Mouse (Mus musculus): ENCODE measurements around the gene Pla2g12b. TPM values are rescaled to one million over a fixed set of nuclear protein-coding genes. Genes with fewer than 3 reads are reported as not detected.
"Not testable (repeated sequence)": the region's sequence is repeated elsewhere in the genome, so short reads cannot be mapped to it uniquely, and the experiment has no call there.

Gene Pla2g12b
- polyA plus RNA-seq, 1 experiment from 2014 or later = 1.8 TPM

DNA sequence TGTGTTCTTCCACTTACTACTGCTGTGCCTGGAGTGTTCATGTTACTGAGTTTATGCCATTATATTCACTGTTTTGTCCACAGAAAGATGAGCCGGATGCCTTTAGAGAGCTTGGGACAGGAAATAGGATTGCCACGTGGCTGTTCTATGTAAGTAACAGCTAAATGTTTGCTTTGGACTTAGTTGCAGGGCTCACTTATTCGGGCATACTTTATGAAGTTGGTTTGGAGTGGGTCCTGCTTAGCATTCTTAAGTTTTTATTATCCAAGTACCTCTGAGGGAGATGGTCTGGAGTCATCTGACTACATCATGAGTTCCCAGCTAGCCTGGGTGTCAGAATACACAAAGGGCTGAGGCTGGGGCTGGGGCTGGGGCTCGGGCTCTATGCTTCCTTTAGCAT is 36.3 kb upstream of the Pla2g12b start:
- Histone ChIP-seq H3K27me3 (ENCODE audit: control insufficient read depth, insufficient read depth, low read length) (no peaks in the 10 kb centered on the region), H3K9ac (ENCODE audit: low read depth, low read length) (no peak overlapping the region), H3K9me3 (replicated peaks; ENCODE audit: control insufficient read depth, low read length) (no peaks in the 10 kb centered on the region), H3K27ac (ENCODE audit: low read depth, low read length) (no peak overlapping the region), H3K4me2 (no peak overlapping the region), H3K4me1 (ENCODE audit: control insufficient read depth, insufficient read depth, low read length) (no peaks in the 10 kb centered on the region), H3K4me3 (ENCODE audit: low read depth, low read length) (no peak overlapping the region), H3K36me3 (ENCODE audit: control insufficient read depth, insufficient read depth, low read length) (peaks cover 30% of the 10 kb centered on the region)
- ATAC-seq (replicated peaks; ENCODE audit: insufficient number of reproducible peaks, low FRiP score, low TSS enrichment) = no peak
- 73% methylated on average over 4 of the region's 4 CpGs for WGBS (ENCODE audit: insufficient replicate concordance)

DNA sequence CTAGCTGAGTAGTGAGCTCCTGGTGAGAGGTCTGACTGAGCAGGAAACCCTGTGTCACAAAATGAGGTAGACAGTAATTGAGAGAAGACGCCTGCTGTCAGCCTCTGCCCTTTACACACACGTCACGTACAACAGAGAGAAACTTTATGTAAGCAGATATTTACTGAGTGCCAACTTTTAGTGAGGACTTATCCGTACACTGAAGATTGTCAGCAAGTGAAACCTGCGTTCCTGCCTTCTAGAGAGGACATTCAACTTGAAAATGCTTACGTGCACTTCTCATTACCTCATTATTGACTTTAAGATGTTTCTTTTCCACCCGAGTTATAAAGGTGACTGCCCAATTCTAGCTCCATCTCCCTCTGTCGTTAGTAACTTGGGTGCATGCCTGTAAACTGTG is 34.7 kb upstream of the Pla2g12b start:
- no peaks in the 10 kb centered on the region for H3K27me3 ChIP-seq (ENCODE audit: control insufficient read depth, insufficient read depth, low read length)
- H3K9ac ChIP-seq (ENCODE audit: low read depth, low read length) = no peak overlapping the region
- no peak overlapping the region for H3K4me2 ChIP-seq
- no peak overlapping the region for H3K4me3 ChIP-seq (ENCODE audit: low read depth, low read length)
- peaks cover 29% of the 10 kb centered on the region; the same call in 1 of the 2 replicates for H3K36me3 ChIP-seq (ENCODE audit: control insufficient read depth, insufficient read depth, low read length)
- 87% methylated on average over 8 of the region's 8 CpGs for WGBS (ENCODE audit: insufficient replicate concordance)
- H3K27ac ChIP-seq (ENCODE audit: low read depth, low read length) = no peak overlapping the region
- ATAC-seq (replicated peaks; ENCODE audit: insufficient number of reproducible peaks, low FRiP score, low TSS enrichment) = no peak
- H3K4me1 ChIP-seq (ENCODE audit: control insufficient read depth, insufficient read depth, low read length) = no peaks in the 10 kb centered on the region
- no peaks in the 10 kb centered on the region for H3K9me3 ChIP-seq (replicated peaks; ENCODE audit: control insufficient read depth, low read length)

DNA sequence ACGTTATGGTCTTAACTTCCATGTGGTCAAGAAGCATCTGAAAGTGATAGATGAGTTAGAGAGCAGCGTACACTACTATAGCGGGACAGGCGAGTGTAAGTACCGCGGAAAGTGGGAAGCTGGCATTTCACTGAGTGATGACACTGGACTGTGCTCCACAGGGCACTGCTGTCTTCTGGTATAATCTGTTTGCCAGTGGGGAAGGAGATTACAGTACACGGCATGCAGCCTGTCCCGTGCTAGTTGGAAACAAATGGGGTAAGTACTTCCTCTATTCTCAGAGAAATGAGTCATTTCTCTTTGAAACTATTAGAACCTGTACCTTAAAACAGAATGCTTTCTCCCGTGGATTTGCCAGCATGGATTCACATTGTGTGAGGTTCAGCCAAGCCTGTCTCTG is 34.0 kb upstream of the Pla2g12b start:
- no peak for ATAC-seq (replicated peaks; ENCODE audit: insufficient number of reproducible peaks, low FRiP score, low TSS enrichment)
- WGBS (ENCODE audit: insufficient replicate concordance) = 87% methylated on average over 9 of the region's 9 CpGs
- Histone ChIP-seq H3K4me3 (ENCODE audit: low read depth, low read length) (no peak overlapping the region), H3K27ac (ENCODE audit: low read depth, low read length) (no peak overlapping the region), H3K4me1 (ENCODE audit: control insufficient read depth, insufficient read depth, low read length) (no peaks in the 10 kb centered on the region), H3K4me2 (no peak overlapping the region), H3K36me3 (ENCODE audit: control insufficient read depth, insufficient read depth, low read length) (peaks cover 29% of the 10 kb centered on the region; the same call in 1 of the 2 replicates), H3K9ac (ENCODE audit: low read depth, low read length) (no peak overlapping the region), H3K9me3 (replicated peaks; ENCODE audit: control insufficient read depth, low read length) (no peaks in the 10 kb centered on the region), H3K27me3 (ENCODE audit: control insufficient read depth, insufficient read depth, low read length) (no peaks in the 10 kb centered on the region)

DNA sequence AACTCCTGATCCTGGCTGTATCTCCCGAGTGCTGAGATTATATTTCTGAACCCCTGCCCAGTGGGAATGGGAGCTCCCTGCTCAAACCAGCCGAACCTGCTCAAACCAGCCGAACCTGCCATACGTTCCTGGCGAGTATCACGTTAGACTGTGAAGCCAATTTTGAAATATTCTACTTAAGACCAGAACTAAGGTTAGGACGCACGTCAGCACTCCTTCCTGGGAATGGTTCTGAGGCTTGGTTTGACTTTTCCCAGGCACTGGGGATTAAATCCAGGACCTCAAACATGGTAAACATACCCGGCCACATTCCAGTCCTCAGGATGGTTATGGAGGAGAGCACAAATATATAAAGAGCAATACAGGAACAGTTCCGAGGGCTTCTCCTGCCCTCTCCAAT is 25.6 kb upstream of the Pla2g12b start:
- no peak for ATAC-seq (replicated peaks; ENCODE audit: insufficient number of reproducible peaks, low FRiP score, low TSS enrichment)
- no peaks in the 10 kb centered on the region for H3K27me3 ChIP-seq (ENCODE audit: control insufficient read depth, insufficient read depth, low read length)

DNA sequence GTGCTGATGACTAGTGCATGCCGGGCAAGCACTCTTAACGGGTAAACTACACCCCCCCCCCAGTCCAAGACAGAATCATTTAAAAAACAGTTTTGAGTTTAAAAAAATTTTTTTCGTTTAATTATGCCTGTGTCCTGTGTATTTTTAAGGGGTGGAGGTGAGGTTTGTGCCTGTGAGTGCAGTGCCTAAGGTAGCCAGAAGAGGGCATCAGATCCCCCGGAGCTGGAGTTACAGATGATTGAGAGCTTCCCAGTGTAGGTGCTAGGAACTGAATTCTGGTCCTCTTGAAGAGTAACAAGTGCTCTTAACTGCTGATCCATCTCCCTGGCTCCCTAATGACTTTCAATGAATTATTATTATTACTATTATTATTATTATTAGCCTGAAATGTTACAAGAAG is 24.7 kb upstream of the Pla2g12b start:
- Histone ChIP-seq H3K36me3 (ENCODE audit: control insufficient read depth, insufficient read depth, low read length) (no peaks in the 10 kb centered on the region), H3K4me2 (no peak overlapping the region), H3K9ac (ENCODE audit: low read depth, low read length) (no peak overlapping the region), H3K4me3 (ENCODE audit: low read depth, low read length) (no peak overlapping the region), H3K27ac (ENCODE audit: low read depth, low read length) (no peak overlapping the region), H3K4me1 (ENCODE audit: control insufficient read depth, insufficient read depth, low read length) (0 out of 2 replicates have a peak, but pooled peaks cover 5% of the 10 kb centered on the region), H3K27me3 (ENCODE audit: control insufficient read depth, insufficient read depth, low read length) (no peaks in the 10 kb centered on the region), H3K9me3 (replicated peaks; ENCODE audit: control insufficient read depth, low read length) (no peaks in the 10 kb centered on the region)
- WGBS (ENCODE audit: insufficient replicate concordance) = 90% methylated on average over 4 of the region's 4 CpGs
- no peak for ATAC-seq (replicated peaks; ENCODE audit: insufficient number of reproducible peaks, low FRiP score, low TSS enrichment)

More for the DNA sequence above, 25.6 kb upstream of the Pla2g12b start:
- Histone ChIP-seq H3K9ac (ENCODE audit: low read depth, low read length) (no peak overlapping the region), H3K27ac (ENCODE audit: low read depth, low read length) (no peak overlapping the region), H3K9me3 (replicated peaks; ENCODE audit: control insufficient read depth, low read length) (no peaks in the 10 kb centered on the region), H3K4me1 (ENCODE audit: control insufficient read depth, insufficient read depth, low read length) (0 out of 2 replicates have a peak, but pooled peaks cover 5% of the 10 kb centered on the region), H3K36me3 (ENCODE audit: control insufficient read depth, insufficient read depth, low read length) (peaks cover 4% of the 10 kb centered on the region; the same call in 1 of the 2 replicates), H3K4me2 (no peak overlapping the region), H3K4me3 (ENCODE audit: low read depth, low read length) (no peak overlapping the region)
- 87% methylated on average over 10 of the region's 10 CpGs for WGBS (ENCODE audit: insufficient replicate concordance)

DNA sequence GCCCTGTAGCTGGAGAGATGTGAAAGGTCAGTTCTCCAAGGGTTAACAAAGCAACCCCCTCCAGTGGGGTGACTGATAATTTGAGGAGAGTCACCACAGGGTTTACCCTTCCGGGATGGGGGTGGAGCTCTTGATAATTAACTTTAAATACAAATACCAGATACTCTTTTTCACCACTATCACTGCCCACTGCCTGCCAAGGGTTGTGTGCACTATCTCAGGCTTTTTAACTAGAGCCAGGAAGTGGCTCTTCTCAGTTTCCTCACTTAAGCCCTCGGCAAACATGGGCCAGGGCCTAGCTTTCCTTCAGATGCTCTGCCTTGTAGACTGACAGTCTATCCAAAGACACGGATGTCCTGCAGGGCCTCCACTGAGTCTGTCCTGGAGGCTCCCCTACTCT is 23.5 kb upstream of the Pla2g12b start:
- peak overlapping the region; percentile 51; the same call in 1 of the 2 replicates for H3K27ac ChIP-seq (ENCODE audit: low read depth, low read length)
- H3K9ac ChIP-seq (ENCODE audit: low read depth, low read length) = no peak overlapping the region; the same call in 1 of the 2 replicates

DNA sequence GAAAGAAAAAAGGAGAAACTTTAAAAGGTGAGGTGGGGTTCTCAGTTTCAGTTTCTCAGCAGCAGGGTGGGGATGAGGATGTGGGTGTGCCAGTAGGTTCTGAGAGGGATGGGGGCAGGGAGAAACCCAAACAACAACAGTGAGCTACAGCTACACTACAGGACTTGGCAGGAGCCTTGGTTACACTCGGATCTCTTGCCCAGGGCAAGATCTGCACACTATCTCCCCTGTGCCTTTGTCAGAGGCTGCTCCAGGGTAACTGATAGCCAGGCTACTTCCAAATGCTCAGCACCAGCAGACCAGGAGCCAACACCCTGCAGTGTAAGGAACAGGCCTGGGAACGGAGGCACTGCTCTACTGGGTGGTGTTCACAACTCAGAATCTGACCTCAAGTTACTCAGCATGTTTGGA is 23.0 kb upstream of the Pla2g12b start:
- Histone ChIP-seq H3K9me3 (replicated peaks; ENCODE audit: control insufficient read depth, low read length) (no peaks in the 10 kb centered on the region), H3K4me3 (ENCODE audit: low read depth, low read length) (no peak overlapping the region), H3K27ac (ENCODE audit: low read depth, low read length) (peak overlapping the region; percentile 51; the same call in 1 of the 2 replicates), H3K4me1 (ENCODE audit: control insufficient read depth, insufficient read depth, low read length) (0 out of 2 replicates have a peak, but pooled peaks cover 5% of the 10 kb centered on the region), H3K4me2 (no peak overlapping the region), H3K9ac (ENCODE audit: low read depth, low read length) (peak overlapping the region; percentile 28; the same call in 1 of the 2 replicates), H3K36me3 (ENCODE audit: control insufficient read depth, insufficient read depth, low read length) (no peaks in the 10 kb centered on the region), H3K27me3 (ENCODE audit: control insufficient read depth, insufficient read depth, low read length) (no peaks in the 10 kb centered on the region)
- ATAC-seq (replicated peaks; ENCODE audit: insufficient number of reproducible peaks, low FRiP score, low TSS enrichment) = no peak
- 31% methylated on average over 2 of the region's 2 CpGs for WGBS (ENCODE audit: insufficient replicate concordance)

More for the DNA sequence above, 23.5 kb upstream of the Pla2g12b start:
- H3K4me3 ChIP-seq (ENCODE audit: low read depth, low read length) = no peak overlapping the region
- 0 out of 2 replicates have a peak, but pooled peaks cover 5% of the 10 kb centered on the region for H3K4me1 ChIP-seq (ENCODE audit: control insufficient read depth, insufficient read depth, low read length)
- H3K9me3 ChIP-seq (replicated peaks; ENCODE audit: control insufficient read depth, low read length) = no peaks in the 10 kb centered on the region
- ATAC-seq (replicated peaks; ENCODE audit: insufficient number of reproducible peaks, low FRiP score, low TSS enrichment) = no peak
- H3K27me3 ChIP-seq (ENCODE audit: control insufficient read depth, insufficient read depth, low read length) = no peaks in the 10 kb centered on the region
- WGBS (ENCODE audit: insufficient replicate concordance) = 13% methylated on average over 3 of the region's 3 CpGs
- no peaks in the 10 kb centered on the region for H3K36me3 ChIP-seq (ENCODE audit: control insufficient read depth, insufficient read depth, low read length)
- H3K4me2 ChIP-seq = no peak overlapping the region

DNA sequence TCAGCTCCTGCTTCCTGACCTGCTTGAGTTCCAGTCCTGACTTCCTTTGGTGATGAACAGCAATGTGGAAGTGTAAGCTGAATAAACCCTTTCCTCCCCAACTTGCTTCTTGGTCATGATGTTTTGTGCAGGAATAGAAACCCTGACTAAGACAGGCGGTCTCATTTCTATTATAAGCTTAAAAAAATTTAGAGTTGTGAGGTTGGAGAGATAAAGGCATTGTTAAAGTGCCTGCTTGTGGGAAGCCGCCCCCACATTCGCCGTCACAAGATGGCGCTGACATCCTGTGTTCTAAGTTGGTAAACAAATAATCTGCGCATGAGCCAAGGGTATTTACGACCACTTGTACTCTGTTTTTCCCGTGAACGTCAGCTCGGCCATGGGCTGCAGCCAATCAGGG is 21.9 kb upstream of the Pla2g12b start:
- H3K27ac ChIP-seq (ENCODE audit: low read depth, low read length); H3K9ac ChIP-seq (ENCODE audit: low read depth, low read length); H3K4me2 ChIP-seq; H3K27me3 ChIP-seq (ENCODE audit: control insufficient read depth, insufficient read depth, low read length); H3K4me1 ChIP-seq (ENCODE audit: control insufficient read depth, insufficient read depth, low read length); H3K9me3 ChIP-seq (replicated peaks; ENCODE audit: control insufficient read depth, low read length); ATAC-seq (replicated peaks; ENCODE audit: insufficient number of reproducible peaks, low FRiP score, low TSS enrichment); H3K4me3 ChIP-seq (ENCODE audit: low read depth, low read length); H3K36me3 ChIP-seq (ENCODE audit: control insufficient read depth, insufficient read depth, low read length): not testable (repeated sequence)
- WGBS (ENCODE audit: insufficient replicate concordance) = 83% methylated on average over 5 of the region's 10 CpGs

DNA sequence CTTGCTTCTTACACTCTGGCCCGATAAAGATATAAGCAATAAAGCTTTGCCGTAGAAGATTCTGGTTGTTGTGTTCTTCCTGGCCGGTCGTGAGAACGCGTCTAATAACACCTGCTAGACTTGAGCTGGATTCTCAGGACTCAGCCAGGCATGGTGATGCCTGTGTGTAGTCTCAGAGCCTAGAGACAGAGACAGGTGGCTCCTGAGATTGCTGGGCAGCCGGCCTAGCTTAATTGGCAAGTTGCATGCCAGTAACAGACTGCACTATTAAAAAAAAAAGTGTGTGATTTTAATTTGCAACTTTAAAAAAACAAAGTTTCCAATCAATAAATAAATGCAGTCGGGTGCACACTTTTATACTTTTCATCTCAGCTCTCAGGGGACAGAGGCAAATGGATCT is 16.5 kb upstream of the Pla2g12b start:
- WGBS (ENCODE audit: insufficient replicate concordance) = 93% methylated on average over 7 of the region's 8 CpGs
- H3K9ac ChIP-seq (ENCODE audit: low read depth, low read length) = no peak overlapping the region
- no peak overlapping the region for H3K4me2 ChIP-seq
- no peak overlapping the region for H3K4me3 ChIP-seq (ENCODE audit: low read depth, low read length)
- no peaks in the 10 kb centered on the region for H3K36me3 ChIP-seq (ENCODE audit: control insufficient read depth, insufficient read depth, low read length)
- no peak for ATAC-seq (replicated peaks; ENCODE audit: insufficient number of reproducible peaks, low FRiP score, low TSS enrichment)
- H3K4me1 ChIP-seq (ENCODE audit: control insufficient read depth, insufficient read depth, low read length) = 0 out of 2 replicates have a peak, but pooled peaks cover 1% of the 10 kb centered on the region
- peaks cover 3% of the 10 kb centered on the region; the same call in 1 of the 2 replicates for H3K9me3 ChIP-seq (replicated peaks; ENCODE audit: control insufficient read depth, low read length)
- no peak overlapping the region for H3K27ac ChIP-seq (ENCODE audit: low read depth, low read length)
- no peaks in the 10 kb centered on the region for H3K27me3 ChIP-seq (ENCODE audit: control insufficient read depth, insufficient read depth, low read length)

Data from heart, embryonic 11.5 days (tissue).